Mouse (Mus musculus) G1E (cell line): ENCODE results near the gene Tapbpl. TPM values are rescaled to one million over a fixed set of nuclear protein-coding genes. Genes with fewer than 3 reads are reported as not detected.
"Not testable (repeated sequence)": the region's sequence is repeated elsewhere in the genome, so short reads cannot be mapped to it uniquely, and the experiment has no call there.

Source experiments
- ATAC-seq: 2 replicates; pipeline ENCODE4 v1.8.0; 2016; ENCODE audit warnings: mild to moderate bottlenecking; ENCODE audit not compliant: insufficient number of reproducible peaks, poor library complexity, low FRiP score, severe bottlenecking; ENCODE audit errors: extremely low read depth
- DNase-seq: peaks from one replicate; pipeline ENCODE4 v3.0.0; 2012; ENCODE audit warnings: low spot score
- H3K27me3 ChIP-seq: 2 replicates; pipeline ENCODE4 v1.6.1; 2012; ENCODE audit warnings: mild to moderate bottlenecking, low read length, inconsistent platforms; ENCODE audit not compliant: insufficient read depth
- H3K36me3 ChIP-seq: replicated peaks from 2 replicates; pipeline ENCODE3; 2012; ENCODE audit warnings: mild to moderate bottlenecking, inconsistent platforms
- H3K4me1 ChIP-seq: 2 replicates; pipeline ENCODE4 v1.6.1; 2012; ENCODE audit warnings: low read depth, low read length, inconsistent platforms, mixed read lengths; ENCODE audit not compliant: insufficient read depth
- H3K4me3 ChIP-seq: 2 replicates; pipeline ENCODE4 v1.5.1; 2012; ENCODE audit warnings: low read depth, mild to moderate bottlenecking, inconsistent platforms, low read length, moderate library complexity, mixed read lengths
- H3K9me3 ChIP-seq: replicated peaks from 2 replicates; pipeline ENCODE4 v1.6.1; 2012; ENCODE audit warnings: inconsistent platforms
- CTCF ChIP-seq: IDR thresholded peaks from 2 replicates; pipeline ENCODE4 v1.5.1; 2012; ENCODE audit warnings: low read depth, low read length, inconsistent platforms, mixed read lengths
- GATA1 ChIP-seq: IDR thresholded peaks from 2 replicates; pipeline ENCODE4 v1.6.1; 2012; ENCODE audit warnings: borderline replicate concordance, low read length, inconsistent platforms, mixed read lengths
- GATA2 ChIP-seq: IDR thresholded peaks from 2 replicates; pipeline ENCODE4 v1.6.1; 2012; ENCODE audit warnings: low read depth, low read length, inconsistent platforms, borderline replicate concordance
- POLR2AphosphoS5 ChIP-seq: IDR thresholded peaks from 2 replicates; pipeline ENCODE4 v1.6.1; 2012; ENCODE audit warnings: low read depth, low read length, inconsistent platforms; ENCODE audit not compliant: insufficient replicate concordance
- TAL1 ChIP-seq: conservative IDR thresholded peaks from 2 replicates; pipeline ENCODE4 v1.6.1; 2012; ENCODE audit warnings: low read depth, low read length, inconsistent platforms, mixed read lengths
- polyA plus RNA-seq: library from polyadenylated mRNA; stranded (reverse); fragments of >175 nt; gene quantifications from 2 replicates; pipeline ENCODE4 v1.2.3, GENCODE M21; 2012
- total RNA-seq, 2 experiments: library from RNA; stranded (forward) in 1 of 2; stranded (reverse) in 1 of 2; fragments of 200-1000 nt in 1 of 2; fragments of >200 nt in 1 of 2; fragmentation: Nextera tagmentation in 1 of 2; gene quantifications; 2 replicates each; pipeline ENCODE4 v1.2.3; 2014 to 2017

The Tapbpl gene
- total and polyA plus RNA-seq, 3 experiments, result 0.90 to 1.8 (median 1.4) TPM

- ATAC-seq (no peak), DNase-seq (no peak)
- Histone ChIP-seq H3K9me3 (no peaks in the 10 kb centered on the region), H3K27me3 (peaks cover 17% of the 10 kb centered on the region), H3K4me3 (no peak overlapping the region), H3K4me1 (peaks cover 24% of the 10 kb centered on the region), H3K36me3 (no peaks in the 10 kb centered on the region)
- TF ChIP-seq GATA1 (no peak), TAL1 (no peak), GATA2 (no peak), POLR2AphosphoS5 (no peak), CTCF (no peak)
These were observed 37.1 kb upstream of the Tapbpl start for GRCm38 (mm10) chr6:125268799-125269198.

- H3K4me1 ChIP-seq, result peaks cover 24% of the 10 kb centered on the region
- H3K4me3 ChIP-seq, result no peak overlapping the region
- ATAC-seq (no peak), DNase-seq (no peak)
- H3K27me3 ChIP-seq, result peaks cover 23% of the 10 kb centered on the region
- no peaks in the 10 kb centered on the region for H3K36me3 ChIP-seq
- TF ChIP-seq POLR2AphosphoS5, result no peak
- H3K9me3 ChIP-seq, result no peaks in the 10 kb centered on the region
These were observed 35.8 kb upstream of the Tapbpl start for GRCm38 (mm10) chr6:125267469-125267868.

GRCm38 (mm10) chr6:125266600-125266999, 34.9 kb upstream of the Tapbpl start:
- not testable (repeated sequence) for ATAC-seq, DNase-seq, H3K4me3 ChIP-seq, H3K36me3 ChIP-seq, H3K9me3 ChIP-seq
- H3K27me3 ChIP-seq, result peaks cover 23% of the 10 kb centered on the region
- H3K4me1 ChIP-seq, result peaks cover 16% of the 10 kb centered on the region

- H3K4me1 ChIP-seq, result peaks cover 11% of the 10 kb centered on the region
- H3K9me3 ChIP-seq, result no peaks in the 10 kb centered on the region
- H3K27me3 ChIP-seq, result peaks cover 26% of the 10 kb centered on the region
- ATAC-seq (no peak), DNase-seq (no peak)
- H3K4me3 ChIP-seq, result no peak overlapping the region
- no peaks in the 10 kb centered on the region for H3K36me3 ChIP-seq
- TF ChIP-seq GATA2 (no peak), CTCF (no peak), POLR2AphosphoS5 (no peak), TAL1 (no peak), GATA1 (no peak)
These were observed 34.4 kb upstream of the Tapbpl start for GRCm38 (mm10) chr6:125266091-125266490.

GRCm38 (mm10) chr6:125265239-125265638, 33.6 kb upstream of the Tapbpl start:
- no peak for ATAC-seq
- Histone ChIP-seq H3K4me1 (peaks cover 6% of the 10 kb centered on the region), H3K27me3 (peaks cover 24% of the 10 kb centered on the region), H3K9me3 (no peaks in the 10 kb centered on the region), H3K36me3 (no peaks in the 10 kb centered on the region), H3K4me3 (no peak overlapping the region)
- no peak for DNase-seq
- TF ChIP-seq GATA1 (no peak), GATA2 (no peak), TAL1 (no peak), POLR2AphosphoS5 (no peak), CTCF (no peak)

GRCm38 (mm10) chr6:125264219-125264618, 32.6 kb upstream of the Tapbpl start:
- DNase-seq, result no peak
- Histone ChIP-seq H3K4me3 (no peak overlapping the region), H3K4me1 (peaks cover 5% of the 10 kb centered on the region), H3K27me3 (peaks cover 23% of the 10 kb centered on the region), H3K36me3 (no peaks in the 10 kb centered on the region), H3K9me3 (no peaks in the 10 kb centered on the region)
- ATAC-seq, result no peak
- TF ChIP-seq GATA2, result no peak
- no peak for TF ChIP-seq POLR2AphosphoS5
- TF ChIP-seq TAL1, result no peak
- no peak for TF ChIP-seq CTCF
- TF ChIP-seq GATA1, result no peak

- DNase-seq (no peak), ATAC-seq (no peak)
- TF ChIP-seq GATA1 (no peak), GATA2 (no peak), TAL1 (no peak), CTCF (no peak), POLR2AphosphoS5 (no peak)
- H3K4me1 ChIP-seq, result peaks cover 6% of the 10 kb centered on the region
- H3K4me3 ChIP-seq, result no peak overlapping the region
- no peaks in the 10 kb centered on the region for H3K36me3 ChIP-seq
- peaks cover 29% of the 10 kb centered on the region for H3K27me3 ChIP-seq
- H3K9me3 ChIP-seq, result no peaks in the 10 kb centered on the region
These were observed 28.4 kb upstream of the Tapbpl start for GRCm38 (mm10) chr6:125260006-125260555.
